Mouse (Mus musculus) thymus, adult 2 months (tissue): Measurements from ENCODE around the gene Gm11214. TPM values are rescaled to one million over a fixed set of nuclear protein-coding genes. Genes with fewer than 3 reads are reported as not detected.
A peak's percentile ranks its signal among the peaks of the same experiment; 100 is the strongest.

ENCODE experiments used
- DNase-seq: peaks from one replicate; pipeline ENCODE4 v3.0.0; 2021
- H3K27ac ChIP-seq: fragments of 200-500 bp; 2 replicates; pipeline ENCODE4 v1.5.1; 2012; ENCODE audit warnings: low read length, control low read depth; ENCODE audit not compliant: control insufficient read depth, insufficient read depth
- H3K27me3 ChIP-seq: fragments of 200-500 bp; 2 replicates; pipeline ENCODE4 v1.6.1; 2012; ENCODE audit warnings: mild to moderate bottlenecking, low read length, moderate library complexity, mixed read lengths; ENCODE audit not compliant: control insufficient read depth, insufficient read depth
- H3K36me3 ChIP-seq: fragments of 200-500 bp; 2 replicates; pipeline ENCODE4 v1.6.1; 2012; ENCODE audit warnings: mild to moderate bottlenecking, low read length, moderate library complexity; ENCODE audit not compliant: control insufficient read depth, insufficient read depth
- H3K4me1 ChIP-seq: fragments of 200-500 bp; replicated peaks from 2 replicates; pipeline ENCODE4 v1.6.1; 2012; ENCODE audit warnings: low read length; ENCODE audit not compliant: control insufficient read depth, insufficient read depth
- H3K4me3 ChIP-seq: fragments of 200-500 bp; 2 replicates; pipeline ENCODE4 v1.5.1; 2012; ENCODE audit warnings: mild to moderate bottlenecking, low read length, control low read depth, moderate library complexity; ENCODE audit not compliant: control insufficient read depth, insufficient read depth
- CTCF ChIP-seq: fragments of 200-500 bp; IDR thresholded peaks from 2 replicates; pipeline ENCODE4 v1.5.1; 2012; ENCODE audit warnings: mild to moderate bottlenecking, control low read depth, low read length, moderate library complexity, borderline replicate concordance; ENCODE audit not compliant: control insufficient read depth, poor library complexity, insufficient read depth; ENCODE audit errors: extremely low read depth
- POLR2A ChIP-seq: fragments of 200-500 bp; IDR thresholded peaks from 2 replicates; pipeline ENCODE4 v1.6.1; 2012; ENCODE audit warnings: mild to moderate bottlenecking, low read length, control low read depth, moderate library complexity; ENCODE audit not compliant: control insufficient read depth, poor library complexity, insufficient read depth; ENCODE audit errors: extremely low read depth
- WGBS: fragments of 180-500 bp; shearing (Covaris S2); methylation state at CpG from one replicate; pipeline ENCODE4 v1.1.7; 2018; 5-methylcytosine and 5-hydroxymethylcytosine counted together
- polyA plus RNA-seq: library from polyadenylated mRNA; depleted of rRNA; stranded (reverse); fragments of >200 nt; gene quantifications from 2 replicates; pipeline ENCODE4 v1.2.3, GENCODE M21; 2012; rRNA removed

The Gm11214 gene
- polyA plus RNA-seq, 1 experiment, result not detected

GRCm38 (mm10) chr4:63622378-63622835 lies 40.8 kb downstream of the Gm11214 start, which contains the start of gene Tex48:
Gene Tex48 (minus strand): TSS chr4:63622428.
- Histone ChIP-seq H3K4me3 (no peak within 1 kb of the TSS), H3K27ac (no peak within 1 kb of the TSS), H3K27me3 (no peaks in the 10 kb centered on the region), H3K4me1 (no peaks in the 10 kb centered on the region), H3K36me3 (no peaks in the 10 kb centered on the region)
- TF ChIP-seq POLR2A (no peak), CTCF (no peak)
- WGBS, result 54% methylated on average over 5 of the region's 5 CpGs
- peak; percentile 41 for DNase-seq

DNA sequence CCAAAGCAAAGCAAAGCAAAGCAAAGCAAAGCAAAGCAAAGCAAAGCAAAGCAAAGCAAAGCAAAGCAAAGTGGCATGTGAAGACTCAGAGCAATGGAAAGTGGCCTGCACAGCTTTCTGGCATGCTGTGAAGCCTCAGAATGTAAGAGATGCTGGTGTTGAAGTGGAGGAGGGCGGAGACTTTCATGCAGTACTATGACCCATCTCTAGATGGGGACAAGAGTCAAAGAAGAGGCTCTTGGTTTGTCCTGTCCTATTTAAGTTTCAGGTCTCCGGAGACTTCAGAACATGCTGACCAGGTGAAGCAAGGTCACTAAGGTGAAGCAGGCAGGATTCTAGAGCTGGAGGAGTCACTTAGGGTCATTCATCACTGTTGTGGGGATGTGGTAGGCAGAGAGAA lies 41.3 kb downstream of the Gm11214 start:
- H3K27me3 ChIP-seq, result no peaks in the 10 kb centered on the region
- WGBS, result 51% methylated on average over 2 of the region's 2 CpGs
- no peaks in the 10 kb centered on the region for H3K4me1 ChIP-seq
- no peak for DNase-seq
- TF ChIP-seq POLR2A (no peak), CTCF (no peak)
- H3K27ac ChIP-seq, result no peak overlapping the region
- no peaks in the 10 kb centered on the region for H3K36me3 ChIP-seq
- no peak overlapping the region for H3K4me3 ChIP-seq

Other genes with a start within 250 kb of the Gm11214 start
- gene Whrn, start 167.4 kb downstream of the Gm11214 start, polyA plus RNA-seq, result 132 and 204 TPM in 2 replicates
- 39.4 and 41.5 TPM in 2 replicates for gene Atp6v1g1, start 118.6 kb downstream of the Gm11214 start, polyA plus RNA-seq
- gene Tmem268, start 104.6 kb downstream of the Gm11214 start, polyA plus RNA-seq, result 15.7 and 20.9 TPM in 2 replicates
- not detected in 2 replicates for gene Gm11213, start 58.1 kb downstream of the Gm11214 start, polyA plus RNA-seq
- gene Tex48, start 41.0 kb downstream of the Gm11214 start, polyA plus RNA-seq, result 0.28 TPM in 1 of 2 replicates, not detected in the other
- gene Tnfsf15, start 81.7 kb upstream of the Gm11214 start, polyA plus RNA-seq, result 0.24 and 0.27 TPM in 2 replicates
- gene Tnfsf8, start 198.0 kb upstream of the Gm11214 start, polyA plus RNA-seq, result 0.91 and 1.3 TPM in 2 replicates